Mouse (Mus musculus): Measurements from ENCODE around the gene Hs6st3.

The Hs6st3 gene

DNA sequence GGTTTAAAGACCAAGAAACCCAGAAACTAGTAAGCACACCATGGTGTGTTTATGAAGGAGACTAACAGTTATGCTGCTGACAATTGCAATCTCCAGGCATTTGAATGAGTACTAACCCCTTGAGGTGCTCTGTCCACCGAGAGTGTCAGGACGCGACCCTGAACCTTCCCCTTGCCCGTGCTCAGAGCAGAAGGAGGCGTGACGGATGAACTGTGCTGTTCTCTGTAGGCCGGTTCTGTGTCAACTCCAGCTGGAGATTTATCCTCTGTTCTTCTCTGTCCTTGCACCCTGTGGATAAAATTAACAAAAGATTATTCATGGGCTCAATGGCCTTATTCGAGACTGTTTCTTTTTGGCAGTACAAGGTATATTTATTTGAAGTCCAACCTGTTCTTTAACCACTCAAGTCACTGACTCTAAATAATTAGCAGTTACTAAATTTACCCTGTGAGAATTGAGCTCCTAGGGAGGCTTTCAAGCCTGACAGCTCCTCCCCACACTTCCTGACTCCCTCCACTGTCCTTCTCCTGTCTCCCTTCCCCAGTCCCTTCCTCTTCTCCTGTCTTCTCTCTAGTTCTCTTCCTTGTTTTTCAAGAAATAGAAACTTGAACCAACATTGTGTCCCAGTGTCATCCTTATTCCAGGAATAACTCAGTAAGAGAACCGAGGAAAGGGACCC is 659.2 kb downstream of the Hs6st3 start:
- DNase-seq (ENCODE audit: low spot score), result no peak

- DNase-seq (ENCODE audit: low spot score), result no peak
These were observed 660.4 kb downstream of the Hs6st3 start for GRCm38 (mm10) chr14:119798561-119798960.

GRCm38 (mm10) chr14:119800856-119801255 is 662.7 kb downstream of the Hs6st3 start:
- no peak for DNase-seq (ENCODE audit: low spot score)

- DNase-seq (ENCODE audit: low spot score), result no peak
These were observed 675.8 kb downstream of the Hs6st3 start for GRCm38 (mm10) chr14:119813898-119814297.

DNA sequence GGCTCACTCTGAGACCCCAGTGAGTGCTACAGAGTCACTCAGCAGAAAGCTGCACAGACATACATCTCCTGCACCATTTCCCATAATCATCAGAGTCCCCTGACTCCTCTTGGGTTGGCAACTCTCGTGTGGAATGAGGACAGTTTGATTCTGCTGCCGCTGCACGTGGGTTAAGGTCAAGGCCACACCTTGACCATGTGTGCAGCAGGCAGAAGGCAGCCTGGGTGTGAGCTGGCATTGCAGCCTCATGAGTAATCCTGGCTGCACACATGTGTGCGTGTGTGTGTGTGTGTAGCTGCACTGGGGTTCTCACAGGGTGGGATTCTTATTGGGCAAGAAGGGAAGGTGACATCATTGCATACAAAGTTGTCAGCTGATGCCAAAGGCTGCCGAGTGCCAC is 677.5 kb downstream of the Hs6st3 start:
- DNase-seq (ENCODE audit: low spot score), result no peak

DNA sequence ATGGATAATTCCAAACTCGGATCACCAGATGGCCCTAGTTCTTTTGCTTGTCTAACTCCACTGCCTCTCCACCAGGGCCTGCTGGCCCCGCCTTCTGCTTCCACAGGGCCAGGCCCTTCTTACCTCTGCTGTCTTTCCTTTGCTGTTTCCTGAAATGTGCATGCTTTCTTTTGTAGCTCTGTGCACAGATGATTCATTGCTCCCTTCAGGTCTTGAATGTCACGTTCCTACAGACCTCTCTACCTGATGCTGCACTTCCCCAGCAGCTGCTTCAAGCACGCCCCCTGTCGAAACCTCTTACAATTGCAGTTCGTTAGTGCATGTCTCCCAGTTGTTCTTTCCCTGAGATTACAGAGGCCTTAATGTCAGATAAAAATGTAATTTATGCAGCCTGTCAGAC is 682.4 kb downstream of the Hs6st3 start:
- DNase-seq (ENCODE audit: low spot score), result no peak

- DNase-seq (ENCODE audit: low spot score), result no peak
These were observed 693.2 kb downstream of the Hs6st3 start for GRCm38 (mm10) chr14:119831165-119832011.

DNA sequence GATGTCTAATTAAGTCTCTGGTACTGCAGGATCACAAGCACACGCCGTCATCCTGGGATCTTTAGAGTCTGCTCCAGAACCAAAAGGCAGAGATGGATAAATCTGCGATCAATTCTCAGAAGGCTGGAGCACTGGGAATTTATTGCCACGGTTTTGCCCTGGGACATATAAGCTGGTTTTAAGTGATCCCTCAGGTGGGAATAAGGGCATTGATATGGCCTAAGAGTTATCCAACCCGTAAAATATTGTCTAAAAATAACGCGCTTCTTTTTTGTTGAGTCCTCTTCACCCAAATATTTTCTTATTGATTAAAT is 693.8 kb downstream of the Hs6st3 start:
- no peak for DNase-seq (ENCODE audit: low spot score)

GRCm38 (mm10) chr14:119832940-119833339 is 694.8 kb downstream of the Hs6st3 start:
- no peak for DNase-seq (ENCODE audit: low spot score)

GRCm38 (mm10) chr14:119834008-119834700 is 696.0 kb downstream of the Hs6st3 start:
- no peak for DNase-seq (ENCODE audit: low spot score)

GRCm38 (mm10) chr14:119836051-119836450 is 697.9 kb downstream of the Hs6st3 start:
- DNase-seq (ENCODE audit: low spot score), result no peak

GRCm38 (mm10) chr14:119847540-119847939 is 709.4 kb downstream of the Hs6st3 start:
- DNase-seq (ENCODE audit: low spot score), result no peak

- DNase-seq (ENCODE audit: low spot score), result no peak
These were observed 710.7 kb downstream of the Hs6st3 start for GRCm38 (mm10) chr14:119848759-119849298.

GRCm38 (mm10) chr14:119849338-119849737 is 711.2 kb downstream of the Hs6st3 start:
- no peak for DNase-seq (ENCODE audit: low spot score)

- no peak for DNase-seq (ENCODE audit: low spot score)
These were observed 714.0 kb downstream of the Hs6st3 start for GRCm38 (mm10) chr14:119852139-119852538.

- no peak for DNase-seq (ENCODE audit: low spot score)
These were observed 719.5 kb downstream of the Hs6st3 start for GRCm38 (mm10) chr14:119857338-119858291.

DNA sequence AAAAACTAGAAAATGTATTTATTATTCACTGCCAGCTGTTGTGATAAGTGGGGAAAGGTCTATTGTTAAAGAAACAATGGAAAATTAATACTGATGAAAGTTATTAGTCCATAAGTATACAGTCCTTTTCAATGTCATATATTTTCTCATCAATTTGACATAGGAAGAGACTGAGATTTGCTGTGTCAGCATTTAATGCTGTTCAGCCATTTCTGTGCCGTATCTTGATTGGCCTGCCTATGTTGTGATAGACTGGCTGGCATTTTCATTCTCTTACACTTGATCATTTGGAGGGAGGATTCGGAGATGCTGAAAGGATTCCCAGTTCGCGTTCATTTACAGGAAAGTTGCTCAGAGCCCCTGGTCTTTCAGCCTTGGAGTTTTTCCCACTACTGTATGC is 735.5 kb downstream of the Hs6st3 start:
- no peak for DNase-seq (ENCODE audit: low spot score)

DNA sequence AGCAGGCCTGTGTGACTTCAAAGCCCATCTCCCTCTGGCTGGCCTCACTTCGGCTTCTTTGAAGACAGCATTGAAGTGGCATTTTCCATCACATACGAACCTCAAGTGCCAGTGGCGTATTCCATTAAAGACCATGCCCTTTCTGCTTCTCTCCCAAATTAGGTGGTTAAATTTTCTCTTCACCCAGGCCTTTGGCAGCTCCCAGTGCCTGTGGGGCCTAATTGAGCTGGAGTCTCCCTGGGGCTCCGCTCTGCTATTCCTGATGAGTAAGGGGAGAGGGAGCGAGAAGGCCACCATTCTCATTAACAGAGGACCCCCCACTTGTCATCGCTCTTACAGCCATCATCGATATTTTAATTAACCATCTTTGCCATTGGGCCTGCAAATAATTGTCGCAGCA is 754.8 kb downstream of the Hs6st3 start:
- DNase-seq (ENCODE audit: low spot score), result no peak

DNA sequence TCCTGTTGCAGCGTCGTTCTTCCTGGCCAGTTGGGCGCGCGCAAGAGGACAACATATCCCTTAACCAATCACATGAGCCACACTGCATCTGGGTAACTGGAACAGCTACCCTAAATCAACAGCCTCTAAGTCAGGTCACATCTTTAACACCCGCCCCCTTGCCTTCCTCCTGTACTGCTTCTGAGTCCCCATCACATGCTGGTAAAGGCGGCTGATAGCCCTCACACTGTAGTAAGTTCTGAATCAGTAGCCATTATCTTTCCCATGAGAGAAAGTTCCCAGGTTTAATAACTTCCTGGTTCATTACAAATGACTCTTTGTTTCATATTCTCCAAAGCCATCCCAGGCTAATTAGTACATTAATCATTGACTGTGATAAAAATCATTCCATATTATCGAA is 757.0 kb downstream of the Hs6st3 start:
- no peak for DNase-seq (ENCODE audit: low spot score)

DNA sequence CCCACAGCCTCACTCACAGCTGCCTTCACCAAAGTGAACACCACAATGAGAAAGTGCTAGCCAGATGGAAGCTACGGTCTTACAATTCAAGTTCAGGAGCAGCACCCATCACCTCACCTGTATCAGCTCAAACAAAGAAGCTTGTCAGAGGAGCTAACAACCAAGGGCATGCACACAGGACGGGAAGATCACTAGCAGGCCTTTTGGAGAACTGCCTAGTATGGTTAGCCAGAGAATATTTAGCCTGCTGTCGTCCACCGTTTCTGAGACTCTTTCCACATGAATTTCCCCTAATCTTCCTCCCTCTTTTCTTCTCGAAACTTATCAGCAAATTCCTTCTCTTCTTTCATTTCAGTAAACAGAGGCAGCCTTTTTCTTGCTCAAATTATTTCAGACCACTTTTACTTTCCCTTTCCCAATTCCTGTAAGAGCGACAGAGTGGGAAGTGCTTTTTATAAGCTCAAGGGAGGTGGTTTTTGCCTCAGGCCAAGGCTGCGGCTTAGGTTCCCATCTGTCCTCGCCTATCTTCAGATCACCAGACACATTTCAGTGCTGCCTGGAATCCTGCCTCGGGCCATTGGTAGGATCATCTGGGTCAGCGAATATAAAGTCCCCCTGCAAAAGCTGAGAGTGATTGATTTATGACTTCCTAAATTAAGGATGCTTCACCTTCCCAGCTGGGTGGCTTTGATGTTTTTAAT is 757.8 kb downstream of the Hs6st3 start:
- DNase-seq (ENCODE audit: low spot score), result no peak

DNA sequence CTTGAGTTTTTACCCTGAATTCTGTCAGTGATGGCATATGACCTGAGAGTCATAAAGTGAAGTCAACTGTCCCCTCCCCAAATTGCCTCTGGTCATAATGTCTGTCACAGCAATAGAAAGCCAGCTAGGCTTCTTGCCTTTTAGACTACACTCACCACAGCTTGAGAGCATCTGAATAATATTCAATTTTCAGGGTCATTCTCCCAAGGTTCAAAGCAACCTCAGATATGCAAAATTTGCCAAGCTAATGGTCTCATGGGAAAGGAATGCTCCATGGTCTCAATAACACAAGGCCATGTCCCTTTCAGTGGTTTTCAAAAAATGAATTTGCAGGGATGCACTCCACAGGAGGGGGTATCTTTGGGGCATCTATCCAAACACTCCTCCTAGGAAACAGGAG is 764.3 kb downstream of the Hs6st3 start:
- no peak for DNase-seq (ENCODE audit: low spot score)

Measured in ovary, adult 18-20 months (tissue).